Mouse (Mus musculus): Measurements from ENCODE around the gene Actn1. TPM values are rescaled to one million over a fixed set of nuclear protein-coding genes. Genes with fewer than 3 reads are reported as not detected.

Gene Actn1
- polyA plus RNA-seq, 1 experiment from 2014 or later: 46.5 TPM

Other genes starting within 250 kb of the Actn1 start
- 115 and 124 TPM in 2 replicates for gene Zfp36l1, start 147.4 kb downstream of the Actn1 start, polyA plus RNA-seq (2016; fragmentation: Nextera tagmentation; extraction: Ambion mirVana)
- 19.9 and 22.9 TPM in 2 replicates for gene Dcaf5, start 176.2 kb upstream of the Actn1 start, polyA plus RNA-seq (2016; fragmentation: Nextera tagmentation; extraction: Ambion mirVana)
- 37.7 and 38.5 TPM in 2 replicates for gene Exd2, start 202.7 kb upstream of the Actn1 start, polyA plus RNA-seq (2016; fragmentation: Nextera tagmentation; extraction: Ambion mirVana)